Mouse (Mus musculus) C2C12 (cell line): Measurements from ENCODE around the gene A930004D18Rik.

Experiments used
- CTCF ChIP-seq: IDR thresholded peaks from one replicate; pipeline ENCODE4 v1.5.1; 2011; ENCODE audit not compliant: control insufficient read depth, insufficient read depth, insufficient read length
- MYOD1 ChIP-seq: IDR thresholded peaks from one replicate; pipeline ENCODE4 v1.6.1; 2011; ENCODE audit warnings: low read depth; ENCODE audit not compliant: control insufficient read depth, insufficient read length

DNA sequence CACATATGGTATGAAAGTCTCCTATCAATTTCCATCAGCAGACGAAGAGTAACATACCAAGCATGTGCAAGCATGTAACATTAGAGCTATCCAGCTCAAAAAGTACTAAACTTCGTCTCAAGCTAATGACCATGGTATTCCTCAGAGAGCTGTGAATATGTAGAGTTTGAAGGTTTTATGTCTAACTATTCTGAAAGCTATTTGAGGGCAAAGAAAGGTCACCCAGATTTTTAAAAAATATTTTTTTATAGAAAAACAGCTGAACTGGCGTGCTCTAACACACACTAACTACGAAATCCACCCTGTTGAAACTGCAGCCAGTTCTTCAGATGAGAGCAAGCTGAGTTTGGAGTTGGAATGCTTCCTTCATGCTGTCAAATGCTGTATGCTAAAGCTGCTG lies 33.3 kb downstream of the A930004D18Rik start:
- TF ChIP-seq MYOD1: no peak
- no peak for TF ChIP-seq CTCF
